Mouse (Mus musculus) adrenal gland, postnatal 14 days (tissue): ENCODE results near the gene Taf11. TPM values are rescaled to one million over a fixed set of nuclear protein-coding genes. Genes with fewer than 3 reads are reported as not detected.
A peak's percentile ranks its signal among the peaks of the same experiment; 100 is the strongest.

ENCODE experiments used
- DNase-seq: peaks from one replicate; pipeline ENCODE4 v3.0.0; 2021; ENCODE audit warnings: mixed read lengths
- total RNA-seq: library from RNA; stranded (reverse); gene quantifications from 2 replicates; pipeline ENCODE4 v1.2.3, GENCODE M21; 2021

Taf11 gene
- total RNA-seq, 1 experiment from 2014 or later = 26.2 TPM

DNA sequence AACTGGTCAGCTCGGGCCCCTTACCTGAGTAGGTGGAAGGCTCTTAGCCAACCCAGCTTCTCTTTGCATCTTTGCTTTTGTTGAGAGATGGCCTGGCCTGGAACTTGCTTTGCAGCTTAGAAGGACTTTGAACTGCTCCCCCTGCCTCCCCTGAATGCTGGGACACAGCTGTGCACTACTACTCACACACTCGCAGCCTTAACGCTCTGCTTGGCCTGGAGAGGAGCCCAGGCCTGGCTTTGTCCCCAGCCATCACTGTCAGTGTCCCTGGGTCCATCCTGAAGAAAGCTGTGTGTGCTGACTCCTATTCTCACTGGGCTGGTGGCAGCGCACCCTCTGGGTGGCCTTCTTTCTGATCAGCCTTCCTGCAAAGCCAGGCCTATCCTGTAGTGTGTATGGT is 11.0 kb upstream of the Taf11 start:
- DNase-seq = no peak

DNA sequence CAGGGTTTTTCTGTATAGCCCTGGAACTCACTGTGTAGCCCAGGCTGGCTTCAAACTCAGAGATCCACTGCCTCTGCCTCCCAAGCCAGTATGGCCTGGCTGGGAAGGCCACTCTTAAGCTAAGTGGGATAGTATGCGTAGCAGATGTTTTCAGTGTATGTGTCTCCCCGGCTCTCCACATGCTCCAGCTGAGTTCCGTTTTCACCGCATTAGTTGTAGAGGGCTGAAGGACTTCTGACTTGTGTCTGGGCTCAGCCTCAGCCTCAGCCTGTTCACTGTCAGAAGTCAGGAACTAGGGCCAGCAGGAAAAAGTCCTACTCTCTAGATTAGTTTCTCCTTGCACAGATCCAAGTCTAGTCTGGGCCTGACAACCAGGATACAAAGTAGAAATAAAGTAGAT is 6.7 kb upstream of the Taf11 start:
- DNase-seq = no peak

DNA sequence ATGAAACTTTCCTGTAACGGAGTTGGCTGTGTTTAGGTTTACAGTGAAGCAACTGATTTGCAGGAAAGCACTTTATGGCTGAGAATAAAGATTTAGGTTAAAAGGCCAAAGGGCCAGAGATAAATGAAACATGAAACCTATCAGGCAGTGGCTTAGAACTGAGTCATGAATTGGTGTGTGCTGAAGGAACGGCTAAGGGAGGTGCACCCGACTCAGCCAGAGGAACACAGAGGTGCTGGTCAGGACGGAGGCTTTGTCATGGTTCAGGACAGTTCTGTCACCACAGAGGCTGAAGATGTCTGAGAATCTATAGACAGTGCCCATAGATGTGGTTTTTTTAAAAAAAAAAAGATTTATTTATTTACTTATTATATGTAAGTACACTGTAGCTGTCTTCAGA is 5.1 kb upstream of the Taf11 start:
- no peak for DNase-seq

DNA sequence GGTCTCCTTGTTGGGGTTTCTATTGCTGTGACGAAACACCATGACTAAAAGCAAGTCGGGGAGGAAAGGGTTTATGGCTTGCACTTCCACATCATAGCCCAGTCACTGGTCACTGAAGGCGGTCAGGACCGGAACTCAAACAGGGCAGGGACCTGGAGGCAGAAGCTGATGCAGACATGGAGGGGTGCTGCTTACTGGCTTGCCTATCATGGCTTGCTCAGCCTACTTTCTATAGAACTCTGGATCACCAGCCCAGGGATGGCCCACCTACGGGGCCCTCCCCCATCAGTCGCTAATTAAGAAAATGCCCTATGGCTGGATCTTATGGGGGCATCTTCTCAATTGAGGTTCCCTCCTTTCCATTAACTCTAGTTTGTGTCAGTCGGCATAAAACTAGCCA is 1.7 kb upstream of the Taf11 start:
- no peak for DNase-seq

DNA sequence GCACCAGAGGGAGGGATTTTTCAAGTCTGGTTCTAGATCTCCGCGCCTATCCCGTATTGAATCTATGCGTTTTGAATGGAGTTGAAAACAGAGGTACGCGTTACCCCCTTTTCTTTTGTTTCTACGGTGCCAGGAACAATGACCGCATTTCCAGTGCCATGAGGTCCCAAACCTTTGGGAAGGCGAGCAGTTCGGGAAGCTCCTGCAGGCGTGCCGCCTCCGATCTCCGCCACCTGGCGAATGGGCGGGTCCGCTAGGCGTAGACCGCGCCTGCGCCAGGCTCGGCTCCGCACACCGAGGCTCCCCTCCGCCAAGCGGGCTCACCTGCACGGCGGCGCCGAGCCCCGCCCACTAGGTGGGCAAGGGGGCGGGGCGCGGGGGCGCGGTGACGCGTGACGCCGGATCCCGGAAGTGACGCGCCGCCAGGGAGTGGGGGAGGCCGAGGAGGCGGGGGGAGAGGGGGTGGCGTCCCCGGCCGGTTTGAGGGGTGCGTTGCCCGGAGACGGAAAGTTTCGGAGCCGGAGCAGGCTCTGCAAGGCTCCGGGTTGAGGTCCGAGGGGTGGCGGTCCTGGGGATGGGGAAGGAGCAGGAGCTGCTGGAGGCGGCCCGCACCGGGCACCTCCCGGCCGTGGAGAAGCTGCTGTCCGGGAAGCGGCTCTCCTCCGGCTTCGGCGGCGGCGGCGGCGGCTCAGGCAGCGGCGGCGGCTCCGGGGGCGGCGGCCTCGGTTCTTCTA is 589 bp downstream of the Taf11 start, which contains the start of gene Anks1:
Gene Anks1, plus strand, starts transcription at position 419 of the 734 bp plus-strand sequence.
- DNase-seq = peak; percentile 95

DNA sequence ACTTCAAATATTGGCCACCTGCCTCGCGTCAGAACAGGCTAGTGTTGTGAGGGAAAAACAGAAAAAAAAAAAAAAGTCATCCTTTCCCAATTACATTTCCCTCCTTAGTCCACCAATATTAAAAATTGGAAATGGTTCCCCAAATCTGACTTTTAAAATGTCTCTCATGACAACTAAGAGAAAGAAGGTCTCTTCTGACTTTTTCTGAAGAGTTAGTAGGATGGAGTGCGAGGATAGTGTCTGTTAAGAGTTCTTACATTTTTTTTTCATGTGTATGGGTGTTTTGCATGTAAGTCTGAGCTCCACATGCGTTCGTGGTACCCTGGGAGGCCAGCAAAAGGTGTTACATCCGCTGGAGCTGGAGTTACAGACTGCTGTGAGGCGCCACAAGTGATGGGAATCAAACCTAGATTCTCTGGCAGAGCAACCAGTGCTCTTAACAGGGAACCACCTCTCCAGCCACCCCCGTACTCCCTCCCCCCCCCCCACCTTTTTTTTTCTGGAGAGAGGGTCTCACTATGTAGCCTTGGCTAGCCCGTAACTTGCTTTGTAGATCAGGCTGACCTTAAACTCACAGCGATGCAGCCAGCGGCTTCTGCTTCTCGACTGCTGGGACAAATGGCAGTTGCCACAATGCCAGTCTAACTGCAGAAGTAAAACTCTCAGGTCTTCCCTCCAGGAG is 1.3 kb downstream of the Taf11 start:
- no peak for DNase-seq

DNA sequence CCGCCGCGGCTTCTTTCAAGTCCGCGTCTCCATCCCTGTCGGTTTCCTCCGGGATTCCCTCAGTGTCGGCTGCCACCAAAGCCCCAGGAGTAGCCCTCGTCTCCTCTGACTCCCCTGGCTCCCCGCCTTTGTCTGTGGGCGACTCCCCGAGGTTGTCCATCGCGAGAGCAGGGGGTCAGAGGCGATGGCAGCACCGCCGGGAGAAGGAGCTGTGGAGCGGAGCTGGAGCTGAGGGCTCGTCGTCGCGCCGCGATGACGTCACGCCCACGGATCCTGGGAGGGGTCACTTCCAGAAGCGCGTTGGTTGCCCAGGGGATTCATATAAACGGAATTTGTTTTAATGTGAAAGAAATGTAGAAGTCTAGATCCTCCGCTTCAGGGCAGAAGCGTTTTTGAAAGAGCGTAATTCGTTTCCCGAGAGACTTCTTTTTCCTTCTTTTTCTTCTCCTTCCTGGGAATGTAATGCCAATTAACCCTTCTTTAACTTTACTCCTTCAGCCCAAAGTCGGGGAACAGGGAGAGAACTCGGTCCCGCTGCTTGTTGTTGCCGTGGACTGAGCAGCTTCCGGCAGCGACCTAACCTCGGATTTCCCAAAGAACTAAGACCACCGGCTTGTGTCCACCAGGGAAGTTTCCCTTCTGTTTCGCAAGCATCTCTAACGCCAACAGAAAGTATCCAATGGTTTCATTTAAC is 2.0 kb downstream of the Taf11 start:
- DNase-seq = peak; percentile 97

DNA sequence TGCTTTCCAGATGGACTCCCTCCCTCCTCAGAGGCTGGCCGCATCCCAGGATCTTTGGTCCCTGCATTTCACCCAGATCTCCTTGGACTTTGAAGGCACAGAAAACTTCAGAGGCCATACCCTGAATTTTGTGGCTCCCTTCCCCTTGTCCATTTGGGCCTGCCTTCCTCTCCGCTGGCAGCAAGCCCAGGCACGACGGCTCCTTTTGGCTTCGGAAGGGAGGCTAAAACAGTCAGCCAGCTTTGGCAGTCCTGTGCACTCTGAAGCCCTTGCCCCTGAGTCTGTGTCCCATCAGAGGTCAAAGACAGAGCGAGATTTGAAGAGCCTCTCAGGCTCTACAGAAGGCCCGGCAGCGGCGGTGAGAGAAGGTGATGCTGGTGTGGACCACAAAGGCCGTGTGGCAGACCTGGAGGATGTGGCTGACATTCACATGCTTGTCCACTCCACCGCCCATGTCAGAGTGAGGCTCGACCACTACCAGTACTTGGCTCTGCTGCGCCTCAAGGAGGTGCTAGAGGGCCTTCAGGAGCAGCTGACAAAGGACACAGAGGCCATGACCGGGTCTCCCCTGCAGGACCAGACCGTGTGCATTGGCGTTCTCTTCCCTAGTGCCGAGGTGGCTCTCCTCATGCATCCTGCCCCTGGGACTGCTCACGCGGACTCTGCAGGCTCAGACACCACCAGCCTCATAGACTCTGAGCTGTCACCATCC is 23.0 kb downstream of the Taf11 start:
- peak; percentile 68 for DNase-seq

DNA sequence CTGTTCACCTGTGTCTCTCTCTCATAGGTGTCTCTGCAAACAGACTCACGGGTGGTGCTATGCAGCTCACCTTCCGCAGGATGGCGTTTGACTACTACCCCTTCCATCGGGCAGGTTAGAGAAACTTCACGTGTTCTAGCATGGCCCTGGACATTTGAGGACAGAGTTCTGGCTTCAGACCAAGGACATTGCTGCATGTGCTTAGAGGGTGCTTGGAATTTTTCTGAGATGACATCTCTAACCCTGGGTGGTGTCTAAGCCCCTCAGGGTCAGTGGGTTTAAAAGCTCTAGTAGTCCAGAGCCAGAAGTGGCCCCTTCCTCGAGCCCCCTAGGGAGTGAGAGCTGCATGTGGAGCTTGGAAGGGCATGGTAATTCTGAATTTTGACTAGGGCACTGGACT is 25.6 kb downstream of the Taf11 start:
- DNase-seq = no peak

DNA sequence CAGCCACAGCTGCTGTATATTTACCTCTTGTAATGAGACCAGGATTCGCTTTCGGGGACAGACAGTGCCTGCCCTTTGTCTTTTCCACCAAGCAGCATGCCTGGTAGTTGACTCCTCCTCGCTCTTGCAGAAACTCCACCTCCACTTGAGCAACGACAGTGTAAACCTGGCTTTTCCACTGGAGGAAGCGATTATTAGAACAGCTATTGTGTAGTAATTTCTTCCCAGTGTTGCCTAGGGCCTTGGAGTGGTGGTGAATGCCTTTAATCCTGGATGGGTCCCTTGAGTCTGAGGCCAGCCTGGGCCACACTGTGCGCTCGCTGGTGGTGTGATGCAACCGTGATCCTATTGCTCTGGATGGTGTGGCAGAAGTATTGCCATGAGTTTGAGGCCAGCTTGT is 26.5 kb downstream of the Taf11 start:
- peak; percentile 47 for DNase-seq

DNA sequence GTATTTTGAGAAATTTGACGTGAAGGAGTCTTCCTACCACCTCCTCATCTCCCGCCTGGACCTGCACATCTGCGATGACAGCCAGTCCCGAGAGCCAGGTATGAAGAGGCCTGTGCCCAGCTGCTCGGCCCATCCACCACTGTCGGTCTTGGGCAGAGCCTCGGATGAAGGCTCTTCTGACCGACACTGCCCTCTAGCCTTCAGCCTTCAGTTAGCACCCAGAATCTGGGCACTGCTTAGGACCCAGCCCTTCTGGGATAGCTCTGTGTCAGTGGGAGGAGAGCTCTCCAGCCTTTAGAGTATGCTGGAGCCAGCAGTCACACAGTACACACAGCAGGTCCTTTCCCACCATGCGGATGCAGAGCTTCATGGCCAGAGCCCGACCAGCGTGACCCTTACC is 28.1 kb downstream of the Taf11 start:
- peak; percentile 65 for DNase-seq

DNA sequence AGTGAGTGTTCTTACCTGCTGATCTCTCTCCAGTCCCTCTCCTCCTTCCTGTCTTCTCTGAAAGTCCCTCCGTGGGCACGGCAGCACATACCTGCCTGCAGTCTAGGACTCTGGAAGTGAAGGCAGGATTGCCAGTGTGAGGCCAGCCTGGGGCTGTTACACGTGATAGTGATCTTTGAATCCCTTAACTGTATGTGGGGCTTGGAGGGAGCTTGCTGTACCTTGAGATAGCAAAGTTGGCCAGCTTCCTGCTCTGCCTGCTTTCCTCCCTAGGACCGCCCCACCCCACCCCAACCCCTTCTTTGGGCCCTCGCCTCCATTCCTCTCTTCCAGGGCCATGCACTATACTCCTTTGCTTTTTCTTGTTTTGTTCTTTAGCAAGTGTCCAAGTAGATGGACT is 35.1 kb downstream of the Taf11 start:
- no peak for DNase-seq

DNA sequence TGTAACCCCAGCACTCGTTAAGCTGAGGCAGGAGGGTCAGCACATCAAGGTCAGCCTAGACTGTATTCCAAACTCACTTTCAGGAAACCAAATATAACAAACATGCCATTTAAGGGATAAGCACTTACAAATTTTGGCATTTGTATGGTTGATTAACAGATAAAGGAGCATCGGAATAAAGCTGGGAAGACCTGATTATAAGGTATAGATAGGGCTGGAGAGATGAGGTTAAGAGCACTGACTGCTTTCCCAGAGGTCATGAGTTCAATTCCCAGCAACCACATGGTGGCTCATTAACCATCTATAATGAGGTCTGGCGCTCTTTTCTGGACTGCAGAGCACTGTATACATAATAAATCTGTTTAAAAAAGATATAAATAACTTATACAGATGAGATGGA is 36.1 kb downstream of the Taf11 start:
- DNase-seq = no peak

DNA sequence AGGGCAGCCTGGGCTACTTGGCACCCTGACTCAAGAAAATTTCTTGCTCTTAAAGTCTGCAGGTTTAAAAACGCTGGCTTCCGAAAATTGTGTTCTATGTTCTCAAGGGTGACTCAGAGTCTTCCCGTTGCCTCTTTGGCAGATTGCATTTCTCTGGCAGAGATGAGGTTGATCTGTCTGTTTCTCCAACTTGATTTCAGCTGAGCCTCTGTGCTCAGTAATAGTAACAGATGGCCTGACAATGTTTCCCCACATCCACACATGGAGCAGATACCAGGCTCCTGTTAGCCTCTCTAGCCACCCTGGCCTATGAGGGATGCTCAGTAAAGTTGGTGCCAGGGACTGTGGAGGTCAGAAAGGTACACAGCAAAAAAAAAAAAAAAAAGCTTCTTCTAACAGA is 37.8 kb downstream of the Taf11 start:
- DNase-seq = no peak

DNA sequence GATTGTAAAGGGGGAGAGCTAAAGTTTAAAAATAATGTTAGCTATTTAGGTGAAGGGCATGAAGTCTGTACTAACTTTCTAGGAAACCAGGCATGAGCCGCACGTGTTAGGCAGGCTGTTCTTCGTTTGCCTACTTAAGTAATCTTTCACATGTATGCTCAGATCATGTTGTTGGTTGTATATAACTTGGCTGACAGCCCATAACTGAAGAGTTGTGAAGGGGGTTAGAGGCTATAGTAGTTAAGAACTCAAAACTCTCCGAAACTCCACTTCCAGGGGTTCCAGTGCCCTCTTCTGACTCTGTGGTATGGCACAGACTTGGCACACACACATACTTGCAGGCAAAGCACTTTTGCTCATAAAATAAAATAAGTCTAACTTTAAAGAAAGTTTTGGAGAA is 42.9 kb downstream of the Taf11 start:
- no peak for DNase-seq

DNA sequence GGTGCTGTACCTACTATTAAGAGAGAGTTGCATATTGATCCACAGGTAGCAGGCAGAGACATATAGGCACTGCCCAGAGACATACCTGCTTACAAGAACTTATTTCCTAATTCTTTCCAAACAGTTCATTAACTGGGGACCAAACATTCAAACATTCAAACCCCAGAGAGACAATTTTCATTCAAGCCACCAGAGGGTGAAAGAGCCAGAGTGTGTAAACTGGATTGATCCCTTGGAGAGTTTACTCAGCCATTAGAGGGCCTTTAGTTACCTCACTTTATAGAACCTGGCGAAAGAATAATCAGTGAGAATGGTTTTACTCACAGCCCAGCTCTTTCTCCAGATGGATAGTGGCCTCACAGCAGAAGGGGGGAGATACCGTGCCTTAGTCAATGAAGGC is 44.2 kb downstream of the Taf11 start:
- no peak for DNase-seq

DNA sequence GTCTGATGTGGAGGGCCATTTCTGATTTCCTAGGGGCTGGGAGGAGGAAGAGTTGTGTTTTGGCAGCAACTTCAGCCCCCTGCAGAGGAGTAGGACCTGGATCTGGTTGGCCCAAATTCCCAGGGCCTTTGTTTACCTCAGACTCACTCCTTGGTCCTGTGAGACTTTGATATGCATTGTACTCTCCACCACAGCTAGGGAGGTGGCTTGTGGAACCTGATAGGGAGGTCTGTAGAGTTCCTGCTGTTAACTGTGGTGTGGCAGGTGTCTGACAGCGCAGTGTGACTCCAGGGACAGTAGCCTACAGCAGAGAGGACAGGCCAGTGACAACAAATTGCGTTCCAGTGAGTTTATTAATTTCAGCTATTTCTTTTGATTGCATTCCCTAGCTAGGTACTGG is 50.5 kb downstream of the Taf11 start:
- DNase-seq = no peak

DNA sequence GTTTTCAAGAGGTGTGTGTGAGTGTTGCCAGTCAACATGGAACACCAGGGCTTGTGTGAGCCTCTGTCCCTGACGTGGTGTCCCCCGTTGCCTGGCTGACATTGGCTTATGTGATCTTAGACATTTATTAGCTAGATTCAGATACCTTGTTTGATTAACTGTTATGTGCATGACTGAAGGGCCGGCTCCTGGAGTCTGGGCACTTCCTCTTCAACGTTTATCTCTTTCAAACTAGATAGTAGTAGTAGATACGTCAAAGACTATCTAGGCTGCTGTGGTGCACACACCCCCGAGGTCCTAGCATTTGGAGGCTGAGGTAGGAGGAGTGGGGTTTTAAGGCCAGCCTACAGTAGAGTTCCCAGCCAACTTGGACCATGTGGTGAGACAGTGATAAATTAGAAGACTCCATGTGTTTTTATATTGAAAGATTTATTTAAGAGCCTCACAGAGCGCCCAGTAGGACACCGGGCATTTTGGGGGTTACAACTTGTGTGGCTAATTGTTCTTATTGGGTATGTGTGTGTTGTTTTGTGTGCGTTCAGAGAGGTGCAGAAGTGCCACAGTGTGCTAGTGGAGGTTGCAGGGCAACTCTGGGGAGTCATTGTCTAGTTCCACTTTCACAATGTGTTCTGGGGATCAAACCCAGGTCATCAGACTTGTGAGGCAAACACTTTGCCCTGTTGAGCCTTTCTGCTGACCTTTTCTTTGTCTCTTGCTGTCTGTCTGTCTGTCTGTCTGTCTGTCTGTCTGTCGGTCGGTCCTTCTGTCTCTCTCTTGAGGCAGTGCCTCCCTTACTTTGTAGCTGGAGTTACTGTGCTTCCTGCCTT is 51.8 kb downstream of the Taf11 start:
- DNase-seq = no peak

DNA sequence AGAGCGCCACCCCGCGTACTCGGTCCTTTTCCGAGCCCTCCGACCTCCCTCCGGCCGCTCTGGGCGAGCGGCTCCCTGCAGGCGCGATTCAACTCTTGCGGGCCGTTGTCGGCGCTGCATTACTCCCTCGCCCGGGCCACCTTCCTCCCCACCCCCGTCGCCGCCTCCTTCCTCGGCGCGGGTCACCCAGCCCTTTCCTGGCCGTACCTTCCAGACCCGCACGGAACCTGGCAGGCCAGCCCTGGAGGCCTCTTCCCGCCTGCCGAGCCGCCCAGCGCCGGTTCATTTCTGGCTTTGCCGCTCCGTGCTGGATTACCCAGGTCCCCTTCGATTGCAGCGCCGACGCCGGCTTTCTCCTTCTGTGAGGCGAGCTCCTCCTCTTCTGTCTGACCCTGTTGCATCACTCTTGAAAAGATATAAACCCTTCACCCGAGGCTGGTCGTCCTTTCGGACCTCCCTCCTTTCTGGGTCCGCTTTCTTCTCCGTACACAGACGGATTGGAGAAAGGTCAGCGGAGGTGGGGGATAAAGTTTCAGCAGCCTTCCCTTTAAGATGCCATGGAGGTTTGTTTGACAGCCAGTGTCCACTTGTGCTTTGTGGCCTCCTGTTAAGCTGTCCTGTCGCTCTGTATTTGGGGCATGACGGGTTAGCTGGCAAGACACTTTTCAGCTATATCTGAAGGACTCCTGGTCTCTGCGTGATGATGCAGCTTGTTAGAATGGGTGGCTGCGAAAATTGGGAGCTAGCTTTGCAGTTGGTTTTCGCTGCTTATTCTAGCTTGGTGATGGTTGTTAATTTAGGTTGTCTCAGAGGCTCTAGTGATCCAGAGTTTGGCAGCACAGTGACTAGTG is 52.6 kb downstream of the Taf11 start:
- peak; percentile 81 for DNase-seq

DNA sequence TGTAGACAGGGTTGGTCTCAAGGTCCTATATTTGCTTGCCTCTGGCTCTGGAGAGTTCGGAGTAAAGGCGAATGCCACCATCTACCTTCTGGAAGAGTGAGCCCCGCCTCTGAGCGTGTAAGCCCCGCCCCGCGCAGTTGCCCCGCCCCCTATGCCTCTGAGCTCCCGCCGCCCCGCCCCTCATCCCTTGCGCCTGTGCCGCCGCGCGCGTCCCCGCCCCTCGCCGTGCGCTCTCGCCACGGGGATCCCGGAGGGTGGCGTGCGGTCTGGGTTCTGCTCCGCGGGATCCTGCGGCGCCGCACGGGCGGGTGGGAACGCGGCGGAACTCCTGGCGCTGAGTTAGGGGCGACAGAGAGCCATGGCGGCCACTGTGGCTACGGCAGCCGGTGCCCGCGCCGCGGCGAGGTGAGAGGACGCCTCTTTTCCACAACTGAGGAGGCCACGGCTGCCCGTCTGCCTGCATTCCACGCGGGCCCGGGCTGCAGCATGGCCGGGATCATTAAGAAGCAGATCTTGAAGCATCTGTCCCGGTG is 53.3 kb downstream of the Taf11 start, which contains the start of gene Uhrf1bp1:
Gene Uhrf1bp1, plus strand, starts transcription at position 177 of the 533 bp plus-strand sequence.
- peak; percentile 93 for DNase-seq
